Mouse (Mus musculus) forebrain, embryonic 16.5 days (tissue): Measurements from ENCODE around the gene Ctbp2. TPM values are rescaled to one million over a fixed set of nuclear protein-coding genes. Genes with fewer than 3 reads are reported as not detected.

Source experiments
- ATAC-seq: fragments of 200-750 bp; cut with Nextera tagmentation; 2 replicates; pipeline ENCODE4 v1.8.0; 2017; ENCODE audit warnings: mild to moderate bottlenecking, moderate library complexity
- H3K27ac ChIP-seq: fragments of 300-500 bp; sonication (generic); 2 replicates; pipeline ENCODE4 v1.5.1; 2014; ENCODE audit warnings: low read length, control low read depth
- H3K27me3 ChIP-seq: fragments of 300-500 bp; sonication (generic); replicated peaks from 2 replicates; pipeline ENCODE4 v1.6.1; 2014; ENCODE audit warnings: low read length; ENCODE audit not compliant: control insufficient read depth, insufficient read depth
- H3K36me3 ChIP-seq: fragments of 300-500 bp; sonication (generic); 2 replicates; pipeline ENCODE4 v1.6.1; 2014; ENCODE audit not compliant: control insufficient read depth, insufficient read depth
- H3K4me1 ChIP-seq: fragments of 300-500 bp; sonication (generic); replicated peaks from 2 replicates; pipeline ENCODE4 v1.6.1; 2014; ENCODE audit warnings: low read length; ENCODE audit not compliant: control insufficient read depth, insufficient read depth
- H3K4me2 ChIP-seq: fragments of 300-500 bp; sonication (generic); 2 replicates; pipeline ENCODE4 v1.6.1; 2014; ENCODE audit warnings: mild to moderate bottlenecking, low read length, control low read depth
- H3K4me3 ChIP-seq: fragments of 300-500 bp; sonication (generic); replicated peaks from 2 replicates; pipeline ENCODE4 v1.5.1; 2014; ENCODE audit warnings: mild to moderate bottlenecking, low read length, control low read depth
- H3K9ac ChIP-seq: fragments of 300-500 bp; sonication (generic); replicated peaks from 2 replicates; pipeline ENCODE4 v1.6.1; 2014; ENCODE audit warnings: low read depth, low read length, control low read depth
- H3K9me3 ChIP-seq: fragments of 300-500 bp; sonication (generic); 2 replicates; pipeline ENCODE4 v1.6.1; 2016; ENCODE audit warnings: low read length; ENCODE audit not compliant: control insufficient read depth
- WGBS: fragments of 180-500 bp; shearing (Covaris S2); extraction: QIAGEN DNeasy Blood & Tissue Kit; methylation state at CpG from one replicate; pipeline ENCODE4 v1.1.7; 2014; 5-methylcytosine and 5-hydroxymethylcytosine counted together
- polyA plus RNA-seq: library from polyadenylated mRNA; unstranded; fragments of >200 nt; fragmentation: Nextera tagmentation; extraction: Ambion mirVana; gene quantifications from 2 replicates; pipeline ENCODE4 v1.2.1, GENCODE M21; 2015

Gene Ctbp2
- polyA plus RNA-seq, 1 experiment from 2014 or later, result 74.6 TPM

DNA sequence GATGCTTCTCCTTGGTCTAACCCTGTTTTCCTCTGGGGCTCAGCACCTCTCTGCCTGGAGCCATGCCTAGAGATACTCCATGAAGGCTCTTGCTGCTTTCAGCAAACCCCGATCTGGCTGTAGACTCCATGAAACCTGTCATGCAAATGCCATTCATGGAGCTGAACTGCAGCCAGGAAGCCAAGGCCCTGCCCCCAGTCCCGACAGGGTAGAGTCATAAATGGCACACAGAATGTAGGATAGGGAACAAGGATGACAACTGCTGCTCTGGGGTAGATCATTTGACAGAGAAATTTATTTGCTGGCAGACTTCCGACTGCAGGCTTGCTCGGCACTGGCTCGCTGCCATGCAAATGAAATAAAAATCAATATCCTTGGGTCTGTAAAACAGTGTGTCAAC is 113.0 kb downstream of the Ctbp2 start:
- Histone ChIP-seq H3K27ac (peak overlapping the region; percentile 77), H3K9me3 (no peaks in the 10 kb centered on the region), H3K4me1 (peaks cover 52% of the 10 kb centered on the region), H3K27me3 (no peaks in the 10 kb centered on the region), H3K9ac (no peak overlapping the region), H3K4me3 (no peak overlapping the region), H3K36me3 (no peaks in the 10 kb centered on the region), H3K4me2 (peak overlapping the region; percentile 39)
- WGBS, result 12% methylated on average over 5 of the region's 5 CpGs
- peak; percentile 81 for ATAC-seq

DNA sequence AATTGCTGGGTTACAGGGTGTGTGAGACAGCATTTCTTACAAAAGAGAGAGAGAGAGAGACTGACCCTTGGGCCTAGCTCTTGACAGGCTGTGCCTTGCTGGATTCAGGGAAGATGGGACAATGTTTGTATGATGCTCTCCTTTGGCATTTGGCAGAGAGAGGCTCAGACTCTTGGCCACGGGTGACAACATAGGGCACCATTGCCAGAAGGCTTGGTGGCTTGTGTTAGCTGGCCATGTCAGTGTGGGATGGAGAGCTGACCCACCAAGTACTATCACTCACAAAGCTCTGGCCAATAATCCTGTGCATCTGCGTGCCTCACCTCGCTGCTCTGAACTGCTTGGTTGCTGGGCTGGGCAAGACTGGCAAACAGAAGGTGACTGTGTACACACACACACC is 113.7 kb downstream of the Ctbp2 start:
- H3K9ac ChIP-seq, result no peak overlapping the region
- peaks cover 47% of the 10 kb centered on the region for H3K4me1 ChIP-seq
- 74% methylated on average over 3 of the region's 3 CpGs for WGBS
- peak overlapping the region; percentile 77 for H3K27ac ChIP-seq
- no peak for ATAC-seq
- no peaks in the 10 kb centered on the region for H3K9me3 ChIP-seq
- no peaks in the 10 kb centered on the region for H3K36me3 ChIP-seq
- H3K4me3 ChIP-seq, result no peak overlapping the region
- H3K27me3 ChIP-seq, result no peaks in the 10 kb centered on the region
- no peak overlapping the region for H3K4me2 ChIP-seq

DNA sequence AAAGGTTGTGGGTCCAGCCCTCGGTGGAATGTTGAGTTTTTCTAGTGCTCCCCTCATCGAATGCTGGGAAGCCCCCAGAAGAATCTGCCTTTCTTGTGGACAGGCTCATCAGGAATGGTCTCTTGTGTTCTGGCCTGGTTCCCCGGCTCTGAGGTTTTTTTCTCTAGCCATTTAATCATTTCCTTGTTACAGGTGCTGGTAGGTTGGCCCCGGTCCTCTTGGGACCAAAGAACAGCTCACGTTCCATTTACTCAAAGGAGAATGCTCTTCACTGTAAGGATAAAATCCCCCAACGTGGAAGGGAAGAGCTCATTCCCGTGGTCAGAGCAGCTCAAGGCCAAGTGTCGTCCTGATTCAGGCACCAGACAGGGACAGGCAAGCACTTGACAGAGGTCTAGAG is 114.5 kb downstream of the Ctbp2 start:
- H3K27ac ChIP-seq, result no peak overlapping the region
- WGBS, result 91% methylated on average over 8 of the region's 8 CpGs
- peaks cover 39% of the 10 kb centered on the region for H3K4me1 ChIP-seq

DNA sequence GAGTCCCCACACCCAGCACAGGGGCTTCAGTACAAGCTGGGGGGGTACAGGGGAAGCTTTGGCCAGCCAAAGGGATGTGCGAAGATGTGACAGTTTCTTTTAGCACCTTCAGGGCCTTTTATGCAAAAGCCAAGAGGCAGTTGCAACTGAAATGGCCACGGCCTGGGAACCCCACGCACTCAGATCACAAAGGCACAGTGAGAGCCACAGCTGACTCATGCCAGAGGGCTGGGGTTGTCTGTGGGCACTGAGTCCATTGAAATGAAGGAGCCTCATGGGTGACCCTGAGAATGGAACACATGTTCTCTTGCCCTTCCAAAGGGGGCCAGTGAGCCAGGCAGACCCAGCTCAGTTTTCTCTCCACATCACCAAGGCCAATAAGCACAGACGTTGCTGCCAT is 115.5 kb downstream of the Ctbp2 start:
- H3K27me3 ChIP-seq, result no peaks in the 10 kb centered on the region
- no peak overlapping the region for H3K9ac ChIP-seq
- WGBS, result 92% methylated on average over 4 of the region's 4 CpGs
- no peak for ATAC-seq
- H3K9me3 ChIP-seq, result no peaks in the 10 kb centered on the region
- no peak overlapping the region for H3K4me3 ChIP-seq
- H3K36me3 ChIP-seq, result no peaks in the 10 kb centered on the region
- H3K4me1 ChIP-seq, result peaks cover 41% of the 10 kb centered on the region
- H3K27ac ChIP-seq, result no peak overlapping the region
- H3K4me2 ChIP-seq, result no peak overlapping the region

More for the DNA sequence above, 114.5 kb downstream of the Ctbp2 start:
- H3K4me3 ChIP-seq, result no peak overlapping the region
- H3K9me3 ChIP-seq, result no peaks in the 10 kb centered on the region
- H3K4me2 ChIP-seq, result no peak overlapping the region
- no peak for ATAC-seq
- H3K9ac ChIP-seq, result no peak overlapping the region
- H3K36me3 ChIP-seq, result no peaks in the 10 kb centered on the region
- no peaks in the 10 kb centered on the region for H3K27me3 ChIP-seq

DNA sequence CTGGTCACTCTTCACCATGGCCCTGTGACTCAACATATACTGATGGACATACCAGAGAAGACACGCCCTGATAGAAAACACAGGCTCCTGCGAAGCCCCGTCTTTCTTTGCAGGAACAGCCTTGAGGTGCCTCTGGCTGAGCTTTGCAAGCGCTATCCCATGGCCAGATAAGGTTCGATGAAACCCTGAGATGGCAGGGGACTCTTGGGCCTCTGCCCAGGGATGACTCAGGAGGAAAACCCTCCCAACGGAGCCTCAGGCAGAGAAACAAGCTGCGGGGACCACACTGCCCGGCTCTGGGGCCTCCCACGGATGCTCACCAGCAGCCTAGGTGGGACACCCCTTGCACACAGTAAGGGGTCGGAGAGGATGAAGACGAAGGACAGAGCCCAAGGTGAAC is 116.8 kb downstream of the Ctbp2 start:
- Histone ChIP-seq H3K36me3 (no peaks in the 10 kb centered on the region), H3K27me3 (no peaks in the 10 kb centered on the region), H3K27ac (no peak overlapping the region), H3K4me3 (no peak overlapping the region), H3K9ac (no peak overlapping the region), H3K4me2 (no peak overlapping the region), H3K9me3 (no peaks in the 10 kb centered on the region), H3K4me1 (peaks cover 38% of the 10 kb centered on the region)
- ATAC-seq, result no peak
- 72% methylated on average over 11 of the region's 11 CpGs for WGBS

DNA sequence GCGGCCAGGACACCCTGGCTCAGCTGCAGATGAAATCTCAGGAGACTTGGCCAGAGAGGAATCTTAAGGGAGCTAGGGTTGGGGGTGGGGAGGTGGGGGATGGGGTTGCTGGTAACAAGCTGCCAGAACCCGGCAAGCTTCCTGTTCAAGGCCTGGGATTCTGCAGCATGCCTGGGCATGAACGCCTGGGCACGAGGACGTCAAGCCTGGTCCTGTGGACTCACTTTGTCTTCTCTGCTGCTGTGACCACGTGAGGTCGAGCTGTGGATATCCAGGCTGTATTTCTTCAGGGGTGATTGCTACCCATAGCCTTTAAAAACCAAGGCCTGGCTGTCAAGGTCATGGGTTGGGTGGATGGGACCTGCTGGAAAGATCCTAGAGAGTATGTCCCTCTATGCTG is 118.4 kb downstream of the Ctbp2 start:
- Histone ChIP-seq H3K4me1 (peaks cover 27% of the 10 kb centered on the region), H3K9ac (no peak overlapping the region), H3K36me3 (no peaks in the 10 kb centered on the region), H3K4me2 (no peak overlapping the region), H3K9me3 (no peaks in the 10 kb centered on the region), H3K27me3 (no peaks in the 10 kb centered on the region), H3K4me3 (no peak overlapping the region), H3K27ac (no peak overlapping the region)
- ATAC-seq, result no peak
- WGBS, result 83% methylated on average over 7 of the region's 7 CpGs

DNA sequence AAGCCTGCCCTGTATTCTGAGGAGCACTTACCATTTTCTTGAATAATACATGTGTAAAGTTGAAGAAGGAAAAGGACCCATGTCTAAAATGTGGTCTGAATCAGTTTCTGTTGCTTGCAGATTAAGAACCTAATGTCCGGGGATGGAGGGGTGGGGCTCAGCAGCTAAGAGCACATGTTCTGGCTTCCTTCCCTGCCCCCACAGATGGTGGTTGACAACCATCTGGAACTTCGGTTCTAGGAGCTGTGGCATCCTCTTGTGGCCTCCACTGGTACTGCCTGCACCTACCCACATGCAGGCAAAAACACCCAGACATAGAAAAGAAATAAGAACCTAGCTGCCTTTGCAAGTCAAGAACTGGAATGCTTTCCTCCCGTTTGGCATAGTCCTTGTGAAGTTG is 120.7 kb downstream of the Ctbp2 start:
- H3K4me1 ChIP-seq, result peaks cover 17% of the 10 kb centered on the region
- WGBS, result 20% methylated on average over 3 of the region's 3 CpGs
- peak; percentile 71 for ATAC-seq

DNA sequence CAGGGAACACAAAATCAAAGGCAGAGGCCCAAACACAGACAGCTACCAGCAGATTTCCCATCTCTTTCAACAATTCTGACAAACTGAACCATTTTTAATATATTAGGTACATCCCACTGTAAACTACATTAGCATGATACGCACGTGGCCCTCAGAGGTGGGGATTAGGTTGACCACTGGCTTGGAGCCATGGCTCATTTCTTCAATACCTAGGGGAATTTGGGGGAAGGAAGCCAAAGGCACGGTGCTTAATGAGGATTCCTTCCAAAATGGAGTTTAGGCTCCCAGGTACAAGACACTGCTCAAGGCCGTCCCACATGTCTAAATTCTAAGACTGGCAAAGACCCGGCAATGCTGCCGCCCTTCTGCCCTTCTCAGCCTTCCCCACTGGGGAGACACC is 121.9 kb downstream of the Ctbp2 start:
- 81% methylated on average over 6 of the region's 6 CpGs for WGBS

More for the DNA sequence above, 120.7 kb downstream of the Ctbp2 start:
- Histone ChIP-seq H3K4me2 (no peak overlapping the region), H3K27ac (peak overlapping the region; percentile 26; the same call in 1 of the 2 replicates), H3K9ac (no peak overlapping the region), H3K4me3 (no peak overlapping the region), H3K27me3 (no peaks in the 10 kb centered on the region), H3K9me3 (no peaks in the 10 kb centered on the region), H3K36me3 (peaks cover 4% of the 10 kb centered on the region; the same call in 1 of the 2 replicates)

DNA sequence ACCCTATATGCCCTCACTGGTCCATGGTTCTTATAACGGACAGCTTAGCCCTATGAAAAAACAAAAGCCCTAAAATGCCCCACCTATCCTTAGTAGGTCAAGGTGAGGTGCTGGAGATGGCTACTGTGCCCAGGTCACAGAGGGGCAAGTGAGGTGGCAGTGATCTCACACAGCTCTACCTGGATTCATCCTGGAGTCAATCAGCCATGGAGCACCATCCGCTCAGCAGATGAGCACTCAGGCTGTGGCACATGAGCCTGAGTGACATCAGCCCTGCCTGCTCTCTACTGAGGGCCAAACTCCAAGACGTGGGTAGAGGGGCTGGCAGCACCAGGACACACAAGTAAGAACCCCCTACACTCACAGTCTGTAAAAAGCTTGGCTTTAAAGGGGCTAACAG is 122.8 kb downstream of the Ctbp2 start:
- ATAC-seq, result no peak
- Histone ChIP-seq H3K9ac (no peak overlapping the region), H3K27ac (no peak overlapping the region), H3K9me3 (no peaks in the 10 kb centered on the region), H3K4me1 (peaks cover 17% of the 10 kb centered on the region), H3K36me3 (peaks cover 10% of the 10 kb centered on the region; the same call in 1 of the 2 replicates), H3K4me3 (no peak overlapping the region), H3K4me2 (no peak overlapping the region), H3K27me3 (no peaks in the 10 kb centered on the region)
- 93% methylated on average over 3 of the region's 3 CpGs for WGBS

More for the DNA sequence above, 121.9 kb downstream of the Ctbp2 start:
- no peak overlapping the region for H3K27ac ChIP-seq
- no peak overlapping the region for H3K4me2 ChIP-seq
- H3K27me3 ChIP-seq, result no peaks in the 10 kb centered on the region
- peaks cover 10% of the 10 kb centered on the region; the same call in 1 of the 2 replicates for H3K36me3 ChIP-seq
- H3K4me1 ChIP-seq, result peaks cover 17% of the 10 kb centered on the region
- H3K4me3 ChIP-seq, result no peak overlapping the region
- H3K9ac ChIP-seq, result no peak overlapping the region
- ATAC-seq, result no peak
- H3K9me3 ChIP-seq, result no peaks in the 10 kb centered on the region

DNA sequence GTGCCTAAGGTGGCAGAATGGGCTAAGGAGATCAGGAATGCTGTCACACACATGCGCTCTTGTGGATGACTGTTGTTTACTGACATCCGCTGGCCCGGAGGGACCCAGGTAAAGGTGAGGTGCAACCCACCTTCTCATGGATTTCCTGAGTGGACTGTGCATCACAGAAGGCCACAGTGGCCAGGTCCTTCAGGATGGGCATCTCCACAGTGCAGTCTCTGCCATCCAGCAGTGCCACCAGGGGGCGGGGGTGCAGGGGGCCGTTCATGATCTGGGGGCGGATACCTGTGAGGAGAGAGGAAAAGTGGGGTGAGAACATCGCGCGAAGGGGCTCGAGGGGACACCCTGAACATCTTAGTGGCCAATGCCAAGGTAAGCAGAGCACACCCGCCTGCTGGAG is 125.1 kb downstream of the Ctbp2 start:
- Histone ChIP-seq H3K9me3 (no peaks in the 10 kb centered on the region), H3K4me3 (no peak overlapping the region), H3K27ac (no peak overlapping the region), H3K4me1 (peaks cover 15% of the 10 kb centered on the region), H3K27me3 (no peaks in the 10 kb centered on the region), H3K4me2 (no peak overlapping the region), H3K36me3 (peaks cover 14% of the 10 kb centered on the region; the same call in 1 of the 2 replicates), H3K9ac (no peak overlapping the region)
- WGBS, result 96% methylated on average over 11 of the region's 11 CpGs
- ATAC-seq, result no peak
